Mouse (Mus musculus) gastrocnemius, postnatal 25 days (tissue): ENCODE results near the gene Sncb. TPM values are rescaled to one million over a fixed set of nuclear protein-coding genes. Genes with fewer than 3 reads are reported as not detected.

Experiments
- DNase-seq: peaks from one replicate; pipeline ENCODE4 v3.0.0; 2022
- total RNA-seq, 2 experiments: library from RNA; stranded (reverse); gene quantifications; 1 replicate in 1 of 2; 2 replicates in 1 of 2; pipeline ENCODE4 v1.2.3; 2021

The Sncb gene
- total RNA-seq, 2 experiments from 2014 or later, result not detected

DNA sequence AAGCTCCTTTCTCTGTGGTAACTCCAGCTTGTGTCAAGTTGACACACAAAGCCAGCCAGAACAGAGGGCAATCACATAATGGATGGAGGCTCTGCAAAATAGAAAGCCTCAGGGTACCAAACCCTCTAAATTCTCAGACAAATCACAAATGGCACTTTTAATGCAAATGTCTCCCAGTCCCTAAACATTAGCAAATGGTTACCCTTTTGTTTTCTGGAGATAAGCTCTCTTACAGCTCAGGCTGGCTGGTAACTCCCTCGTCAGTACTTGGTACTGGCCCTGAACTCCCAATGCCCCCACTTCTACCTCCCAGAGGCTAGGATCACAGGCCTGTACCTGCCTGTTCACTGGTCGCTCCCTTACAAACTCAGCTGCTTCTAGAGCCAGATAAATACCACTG is 16.8 kb upstream of the Sncb start:
- no peak for DNase-seq

DNA sequence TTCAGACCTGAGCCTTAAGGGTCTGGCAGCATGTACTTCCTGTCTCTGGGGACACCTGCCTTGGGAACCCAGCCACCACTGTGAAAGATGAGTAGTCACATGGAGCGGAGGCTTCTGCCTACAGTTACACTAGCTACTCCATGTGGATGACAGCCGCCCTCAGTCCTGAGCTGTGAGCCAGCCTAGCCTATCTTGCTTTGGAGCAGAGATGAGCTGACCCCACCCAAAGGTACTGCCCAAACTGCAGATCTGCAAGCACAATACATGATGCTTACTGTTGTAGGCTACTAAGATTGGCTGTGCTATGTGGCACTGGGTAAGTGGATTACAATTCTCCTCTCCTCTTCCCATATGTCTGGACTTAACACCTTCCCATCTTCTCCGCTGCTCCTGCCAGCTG is 14.7 kb upstream of the Sncb start:
- DNase-seq, result no peak

DNA sequence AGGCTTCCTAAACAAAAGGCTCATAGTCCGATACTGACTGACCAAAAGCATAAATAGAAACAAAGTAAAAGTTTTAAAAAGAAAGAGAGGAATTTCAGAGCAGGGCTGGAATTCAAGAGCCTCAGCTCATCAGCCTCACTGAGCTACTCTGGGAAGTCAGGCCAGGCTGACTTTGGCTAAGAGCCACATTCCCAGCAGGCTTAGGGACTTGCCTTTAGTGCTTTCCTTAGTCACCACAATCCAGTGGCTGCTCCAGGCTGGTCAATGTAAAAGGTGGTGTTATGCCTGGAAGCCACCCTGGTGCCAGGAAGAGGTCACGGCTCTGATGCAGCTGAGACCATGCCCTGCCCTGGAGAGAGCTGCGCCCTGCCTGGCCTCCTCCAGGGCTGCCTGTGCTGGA is 14.2 kb upstream of the Sncb start:
- no peak for DNase-seq

DNA sequence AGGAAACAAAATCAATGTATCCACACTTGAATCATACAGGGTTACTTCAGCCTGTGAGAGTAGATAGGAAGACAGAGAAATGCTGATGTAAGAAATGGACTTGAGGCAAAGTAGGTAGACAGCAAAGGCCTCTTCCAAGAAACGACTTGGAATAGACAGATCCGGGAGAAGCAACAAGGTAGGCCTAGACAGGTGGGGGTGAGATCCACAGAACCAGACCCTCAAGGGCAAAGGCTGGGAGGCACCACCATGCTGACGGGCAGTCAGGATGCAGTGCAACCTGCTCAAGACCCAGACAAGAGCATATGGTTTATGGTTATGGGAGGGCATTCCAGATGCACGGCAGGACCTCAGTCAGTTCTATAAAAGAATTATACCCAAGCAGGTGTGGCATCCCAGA is 617 bp upstream of the Sncb start:
- no peak for DNase-seq

DNA sequence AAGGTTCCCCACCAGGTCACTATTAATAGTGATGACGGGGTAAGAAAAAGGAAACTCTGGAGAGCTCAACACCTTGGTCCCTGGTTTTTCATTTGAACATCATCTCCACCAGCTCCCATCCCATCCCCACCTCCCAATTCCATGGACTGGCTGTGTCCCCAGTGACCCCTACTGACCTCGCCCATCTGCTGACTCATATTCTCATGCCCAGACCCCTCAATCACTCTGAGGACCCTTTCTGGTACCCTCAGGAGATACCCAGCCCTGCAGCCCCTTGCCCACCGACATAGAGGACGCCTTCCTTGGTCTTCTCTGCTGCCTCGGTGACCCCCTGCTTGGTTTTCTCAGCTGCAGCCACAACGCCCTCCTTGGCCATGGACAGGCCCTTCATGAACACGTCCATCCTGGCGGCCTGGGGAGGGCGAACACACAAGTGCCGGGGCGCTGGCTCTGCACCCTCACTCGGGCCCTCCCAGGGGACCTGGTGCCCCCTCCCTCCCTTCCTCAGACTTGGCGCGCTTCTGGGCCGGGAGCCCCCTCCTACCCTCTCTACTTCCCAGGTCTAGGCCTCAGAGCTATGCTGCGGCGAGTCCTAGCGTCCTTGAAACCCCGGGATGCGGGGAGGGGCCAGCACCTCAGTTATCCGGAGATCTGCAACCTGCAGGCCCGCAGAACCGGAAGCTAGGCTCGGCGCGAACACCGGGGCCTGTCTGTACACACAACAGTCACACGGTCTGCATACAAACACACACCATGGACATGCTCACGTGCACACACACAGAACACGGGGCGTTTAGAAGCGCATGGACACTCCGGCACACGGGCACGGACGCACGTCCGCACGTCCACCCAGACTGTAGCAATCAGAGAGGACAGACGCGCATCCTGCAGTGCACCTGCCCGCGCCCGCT is 859 bp downstream of the Sncb start:
- DNase-seq, result no peak

DNA sequence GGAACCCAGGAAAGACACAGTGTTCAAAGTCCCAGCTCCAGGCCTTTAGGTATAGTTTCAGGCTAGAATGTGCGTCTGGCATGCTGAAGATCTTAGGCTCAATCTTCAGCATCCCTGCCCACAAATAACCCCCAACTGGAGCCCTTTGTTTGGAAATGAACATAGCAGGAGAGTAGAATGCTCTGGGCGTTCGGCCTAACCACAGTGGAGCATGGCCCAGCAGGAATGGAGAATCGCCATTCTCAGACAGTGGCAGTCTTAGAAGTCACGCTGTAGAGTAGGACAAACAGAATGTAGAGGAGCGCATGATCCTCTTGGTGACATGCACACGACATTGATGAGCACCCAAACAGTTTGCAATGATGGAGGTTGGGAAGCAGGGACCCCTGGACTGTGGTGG is 5.5 kb downstream of the Sncb start:
- no peak for DNase-seq

DNA sequence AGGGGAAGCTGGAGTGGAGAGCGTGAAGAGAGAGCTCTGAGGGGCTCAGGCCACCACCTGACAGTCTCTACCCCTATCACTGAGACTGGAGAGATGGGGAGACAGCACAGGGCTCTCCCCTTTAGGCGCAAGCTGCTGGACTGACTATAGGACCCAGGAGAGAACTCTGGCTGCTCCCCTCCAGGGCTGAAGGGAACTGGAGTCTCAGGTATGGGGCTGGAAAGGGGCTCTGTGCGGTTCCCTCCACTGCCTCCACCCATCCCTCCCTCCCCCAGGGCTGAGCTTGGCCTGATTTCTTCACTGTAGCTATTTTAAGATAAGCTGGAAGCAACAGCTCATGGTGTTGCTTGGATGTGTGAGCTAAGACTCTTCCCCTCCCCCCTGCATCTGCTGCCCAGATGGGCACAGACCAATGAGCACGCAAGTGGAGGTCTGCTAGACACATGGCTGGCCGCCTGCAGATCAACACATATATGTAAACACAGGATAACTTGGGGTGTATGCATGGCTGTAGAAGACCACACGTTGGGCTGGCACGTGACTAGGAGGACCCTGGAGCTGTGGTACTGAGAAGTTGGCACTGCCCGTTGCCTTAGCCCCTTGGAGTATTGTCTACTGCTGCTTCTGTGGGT is 6.1 kb downstream of the Sncb start:
- peak; percentile 24 for DNase-seq

DNA sequence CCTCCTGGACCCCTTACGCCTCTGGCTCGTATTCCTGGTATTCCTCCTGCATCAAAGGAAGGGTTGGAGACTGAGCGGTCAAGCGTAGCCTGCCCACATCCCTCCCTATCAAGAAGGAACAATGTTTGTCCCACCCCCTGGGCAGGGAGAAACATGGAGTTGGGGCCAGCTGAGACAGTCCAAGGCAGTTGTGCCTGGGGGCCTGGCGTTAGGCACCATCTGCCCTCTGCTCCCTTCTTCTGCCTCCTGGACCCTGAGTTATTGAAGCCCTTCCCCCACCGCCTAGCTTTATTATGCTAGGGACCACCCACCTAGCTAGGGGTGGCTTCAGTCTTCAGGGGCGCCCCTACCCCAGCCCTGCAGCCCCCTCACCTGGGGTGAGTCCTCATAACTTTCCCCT is 6.9 kb downstream of the Sncb start:
- no peak for DNase-seq

DNA sequence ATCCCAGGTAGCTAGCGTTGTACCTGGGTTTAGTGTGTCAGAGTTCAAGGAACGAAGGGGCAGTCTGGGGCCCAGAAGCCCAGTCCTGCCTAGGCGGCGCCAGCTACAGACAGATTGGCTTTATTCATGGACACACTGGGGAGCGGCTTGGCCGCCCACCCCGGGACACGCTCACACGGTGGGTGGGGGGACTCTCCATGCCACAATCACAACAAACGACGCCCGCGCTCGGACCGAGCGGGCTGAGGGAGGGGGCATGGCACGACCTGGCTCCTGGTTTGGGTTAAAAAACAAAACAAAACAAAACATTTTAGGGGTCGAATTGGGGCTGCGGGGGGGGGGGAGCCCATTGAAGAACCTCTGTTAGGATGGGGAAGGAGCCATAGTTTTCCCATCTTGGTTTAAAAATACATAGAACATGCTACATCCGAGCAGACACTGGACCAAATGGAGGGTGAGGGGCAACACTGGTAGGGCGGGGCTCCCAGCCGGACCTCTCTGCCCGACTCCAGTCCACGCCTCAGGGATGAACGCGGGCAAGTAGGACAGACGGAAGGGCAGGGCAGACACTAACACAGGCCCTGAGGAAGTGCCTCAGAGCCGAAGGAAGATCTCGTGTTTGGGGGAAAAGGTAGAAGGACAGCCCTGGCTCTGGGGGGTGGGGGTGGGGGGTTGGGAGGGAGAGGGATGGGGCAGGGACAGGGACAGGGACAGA is 7.5 kb downstream of the Sncb start:
- no peak for DNase-seq

DNA sequence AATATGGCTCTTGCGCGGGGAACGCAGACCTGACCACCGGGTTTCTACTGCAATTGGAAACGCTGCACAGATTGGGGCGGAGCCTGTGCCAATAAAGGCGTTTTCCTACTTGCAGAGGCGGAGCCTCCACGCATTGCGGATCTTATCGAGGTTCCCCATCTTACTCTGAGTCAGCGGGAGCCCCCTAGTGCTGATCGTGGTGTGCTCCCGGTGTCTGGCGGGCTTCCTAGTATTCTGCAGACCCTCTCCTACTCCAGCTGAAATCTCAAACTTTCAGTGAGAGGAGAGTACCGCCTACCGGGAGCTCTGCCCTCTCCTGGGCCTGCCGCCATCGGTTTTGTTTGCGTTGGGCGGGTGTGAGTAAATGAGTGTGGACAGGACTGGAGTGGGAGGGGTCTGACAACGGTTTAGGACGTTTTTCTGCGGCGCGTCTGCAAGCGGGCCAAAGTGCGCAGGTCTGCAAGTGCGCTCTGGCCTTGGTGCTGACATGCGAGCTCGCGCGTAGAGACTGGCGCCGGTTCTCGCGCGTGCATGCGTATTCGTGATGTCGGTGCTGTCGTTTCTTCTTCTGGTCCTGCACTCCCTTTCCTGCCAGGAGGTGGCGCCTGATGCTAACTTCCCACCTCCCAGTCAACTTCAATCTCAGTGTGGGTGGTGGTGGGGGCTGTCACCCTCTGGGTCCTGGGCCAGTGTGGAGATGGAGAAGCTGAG is 8.2 kb downstream of the Sncb start:
- DNase-seq, result peak; percentile 68

DNA sequence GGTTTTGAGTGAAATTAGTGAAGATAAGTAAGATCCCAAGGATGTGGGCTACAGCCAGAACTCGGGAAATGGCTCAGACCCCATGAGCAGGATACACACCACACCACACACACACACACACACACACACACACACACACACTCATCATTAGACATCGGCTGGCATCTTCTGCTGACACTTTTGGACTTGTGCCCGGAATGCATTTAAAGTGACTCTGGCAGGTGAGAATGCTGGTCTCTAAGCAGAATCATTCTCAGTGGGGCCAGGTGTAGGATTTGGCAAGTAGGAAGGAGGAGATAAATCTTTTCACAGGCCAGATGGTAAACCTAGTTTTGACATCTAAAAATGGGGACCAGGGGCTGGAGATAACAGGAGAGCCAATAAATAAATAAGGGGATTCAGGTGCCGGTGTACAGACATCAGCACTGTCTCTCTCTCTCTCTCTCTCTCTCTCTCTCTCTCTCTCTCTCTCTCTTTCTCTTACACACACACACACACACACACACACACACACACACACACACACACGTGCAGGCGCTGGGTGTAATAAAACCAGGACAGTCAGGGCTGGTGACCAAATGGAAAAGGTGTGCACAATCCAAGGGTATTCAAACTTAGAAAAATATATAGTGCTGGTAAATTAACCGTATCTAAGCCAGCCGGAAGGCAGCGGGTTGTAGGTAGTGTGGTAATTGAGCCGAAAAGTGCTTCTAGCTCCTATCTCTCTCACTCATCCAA is 9.1 kb downstream of the Sncb start:
- no peak for DNase-seq

DNA sequence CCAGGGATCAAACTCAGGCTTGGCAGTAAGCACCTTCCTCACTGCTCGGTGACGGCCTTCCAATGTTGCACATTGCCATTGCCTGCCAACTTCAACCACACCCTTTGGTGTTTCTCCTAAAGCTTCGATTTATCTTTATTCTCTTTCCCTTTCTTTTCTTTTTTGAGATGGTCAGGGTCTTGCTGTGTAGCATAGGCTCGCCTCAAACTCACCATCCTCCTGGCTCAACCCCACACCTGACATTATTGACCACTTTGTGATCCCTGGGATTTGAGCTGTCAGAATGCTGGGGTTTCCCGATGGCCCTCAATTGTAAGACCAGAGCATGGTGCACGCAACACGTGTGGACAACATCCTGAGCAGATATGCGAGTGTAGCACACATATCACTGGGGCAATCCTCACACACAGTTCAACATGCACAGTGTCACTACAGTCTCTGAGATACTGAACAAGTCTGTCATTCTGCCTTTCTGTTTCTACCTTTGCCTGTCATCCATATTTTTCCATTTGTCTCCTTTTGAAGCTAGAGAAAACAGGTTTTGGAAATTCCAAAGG is 10.2 kb downstream of the Sncb start:
- DNase-seq, result no peak

DNA sequence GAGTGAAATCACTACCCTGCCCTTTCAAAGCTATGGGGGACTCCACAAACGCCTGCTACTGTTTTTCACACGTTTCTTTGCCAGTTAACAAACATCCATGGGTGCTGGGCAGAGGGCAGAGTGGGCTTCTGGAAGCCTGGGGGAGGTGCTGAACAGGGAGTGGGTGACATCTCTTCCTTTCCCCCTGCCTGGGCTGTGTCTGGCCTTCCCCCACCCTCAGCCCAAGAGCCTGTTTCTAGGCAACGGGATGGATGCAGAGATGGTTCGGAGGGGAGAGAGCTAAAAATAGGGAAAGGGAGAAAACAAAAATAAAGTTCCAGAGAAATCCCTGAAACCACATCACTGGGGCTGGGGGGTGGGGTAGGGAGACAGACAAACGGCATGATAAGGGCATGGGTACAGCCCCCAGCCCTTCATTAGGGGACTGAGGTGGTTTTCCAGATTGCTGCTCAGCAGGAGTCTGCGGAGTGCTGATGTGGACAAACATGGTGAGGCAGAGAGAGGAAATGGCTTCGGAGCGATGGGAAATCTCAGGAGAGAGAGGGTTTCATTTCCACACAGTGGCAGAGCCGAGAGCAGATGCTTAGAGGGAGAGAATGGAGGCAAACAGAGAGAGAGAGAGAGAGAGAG is 11.1 kb downstream of the Sncb start:
- DNase-seq, result no peak

DNA sequence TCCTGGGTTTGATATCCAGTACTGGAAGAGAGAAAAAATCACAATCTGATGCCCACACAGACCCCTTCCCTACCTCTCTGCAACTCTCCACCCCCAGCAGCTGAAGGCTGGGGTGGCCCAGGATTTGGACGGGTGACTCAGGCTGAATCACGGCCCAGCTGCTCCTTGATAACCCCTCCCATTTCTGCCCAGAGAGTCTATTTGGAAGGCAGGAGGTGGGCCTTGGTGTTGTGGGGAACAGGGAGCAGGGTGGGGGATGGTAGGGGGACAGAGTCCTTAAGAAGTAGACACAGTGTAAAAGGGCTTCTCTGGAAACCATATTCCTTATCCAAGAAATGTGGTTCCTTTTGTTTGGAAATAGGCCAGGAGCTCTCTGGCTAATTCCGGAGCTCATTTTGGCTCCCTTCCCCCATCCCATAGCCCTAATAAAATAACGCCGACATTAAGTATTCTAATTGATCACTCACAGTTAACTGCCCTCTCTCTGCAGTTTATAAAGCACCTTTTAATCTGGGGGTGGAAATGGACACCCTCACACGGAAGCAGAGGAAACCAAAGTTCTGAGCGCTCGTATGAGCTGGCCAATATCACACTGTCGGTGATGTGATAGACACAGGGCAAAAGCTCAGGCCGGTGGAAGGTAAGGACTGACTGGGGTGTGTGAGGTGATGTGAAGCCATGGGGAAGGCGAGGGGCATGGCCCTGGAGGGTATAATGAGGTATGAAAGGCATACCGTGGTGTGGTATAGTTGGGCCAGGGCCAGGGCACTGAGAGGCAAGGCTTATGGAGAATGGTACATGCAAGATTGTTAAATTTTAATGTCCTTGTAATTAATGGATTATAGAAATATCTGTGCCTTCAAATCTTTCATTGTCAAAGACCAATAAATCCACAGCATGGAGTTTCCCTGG is 12.0 kb downstream of the Sncb start:
- no peak for DNase-seq

DNA sequence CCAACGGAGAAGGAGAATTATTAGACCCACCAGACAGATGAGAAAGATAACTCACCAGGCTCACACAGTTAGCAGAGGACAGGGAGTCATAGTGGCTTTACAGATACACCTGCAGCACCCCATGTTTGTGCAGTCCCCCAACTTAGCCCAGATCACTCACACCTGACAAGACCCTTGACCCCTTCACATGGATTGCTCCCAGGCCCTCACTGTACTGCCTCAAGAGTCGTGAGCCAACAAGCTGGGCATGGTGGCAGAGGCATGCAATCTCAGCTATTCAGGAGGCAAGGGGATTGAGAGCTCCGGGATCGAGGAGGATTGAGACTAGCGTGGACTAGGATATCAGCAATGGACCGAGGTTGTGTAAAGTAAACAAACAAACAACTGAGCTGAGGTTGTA is 12.7 kb downstream of the Sncb start:
- no peak for DNase-seq

DNA sequence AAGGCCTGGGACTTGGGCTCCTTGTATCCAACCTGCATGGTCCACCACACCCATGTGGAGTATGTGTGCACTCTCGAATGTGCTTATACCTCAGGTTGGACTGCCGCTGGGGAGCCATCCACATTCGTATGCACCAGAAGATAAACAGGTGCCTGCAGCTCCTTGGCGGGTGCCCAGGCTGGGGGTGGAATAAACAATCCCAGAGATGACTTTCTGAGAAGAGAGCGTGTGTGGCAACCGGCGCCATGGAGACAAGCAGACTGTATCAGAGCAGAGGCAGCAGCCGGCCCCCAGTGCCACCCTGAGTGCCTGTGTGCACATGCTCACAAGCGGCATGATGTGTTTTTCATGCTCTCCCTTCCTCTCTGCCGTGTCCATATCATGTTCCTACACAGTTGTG is 13.7 kb downstream of the Sncb start:
- no peak for DNase-seq

DNA sequence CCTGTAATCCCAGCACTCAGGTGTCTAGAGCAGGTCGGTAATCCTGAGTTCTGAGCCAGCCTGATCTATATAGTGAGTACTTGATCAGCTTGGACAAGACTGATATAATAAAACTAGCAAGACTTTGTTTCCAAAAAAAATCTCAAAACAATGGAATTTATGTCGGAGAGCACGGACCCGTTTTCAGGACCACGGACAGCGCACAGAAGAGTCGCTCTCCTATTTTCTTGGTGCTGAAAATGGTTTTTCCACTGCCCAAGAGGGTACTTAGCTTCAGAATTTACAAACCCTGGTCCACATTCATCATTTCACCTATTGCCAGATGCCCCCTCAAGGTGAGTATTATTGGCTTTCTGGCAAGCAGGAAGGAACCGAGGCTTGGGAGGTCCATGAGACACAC is 15.7 kb downstream of the Sncb start:
- DNase-seq, result no peak

DNA sequence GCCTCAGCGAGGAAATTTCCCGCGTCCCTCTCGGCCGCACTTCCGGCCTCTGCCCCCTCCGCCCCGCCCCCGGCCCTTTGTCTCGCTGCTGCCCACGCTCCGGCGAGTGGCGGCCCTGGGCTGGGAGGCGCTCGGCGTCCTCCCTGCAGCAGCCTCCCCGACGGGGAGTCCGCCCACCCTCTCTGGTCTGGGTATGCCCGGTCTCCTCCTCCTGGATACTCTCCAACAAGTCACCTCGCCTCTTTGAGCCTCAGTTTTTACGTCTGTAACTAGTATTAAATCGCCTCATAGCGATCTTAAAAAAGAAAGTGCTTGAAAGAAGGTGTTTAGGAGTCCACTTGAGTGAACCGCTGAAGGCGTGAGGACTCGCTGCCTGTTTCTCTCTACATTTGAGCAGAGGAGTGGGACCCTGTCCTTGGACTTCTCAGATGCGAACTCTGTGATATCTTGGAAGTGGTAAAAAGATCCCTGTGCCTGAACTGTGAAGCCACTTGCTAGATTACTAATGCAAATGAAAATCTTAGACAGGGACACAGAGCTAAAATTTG is 16.5 kb downstream of the Sncb start, which contains the start of gene Gprin1:
TSS of gene Gprin1 (minus strand) at position 11 of the 548 bp plus-strand sequence.
- DNase-seq, result no peak

DNA sequence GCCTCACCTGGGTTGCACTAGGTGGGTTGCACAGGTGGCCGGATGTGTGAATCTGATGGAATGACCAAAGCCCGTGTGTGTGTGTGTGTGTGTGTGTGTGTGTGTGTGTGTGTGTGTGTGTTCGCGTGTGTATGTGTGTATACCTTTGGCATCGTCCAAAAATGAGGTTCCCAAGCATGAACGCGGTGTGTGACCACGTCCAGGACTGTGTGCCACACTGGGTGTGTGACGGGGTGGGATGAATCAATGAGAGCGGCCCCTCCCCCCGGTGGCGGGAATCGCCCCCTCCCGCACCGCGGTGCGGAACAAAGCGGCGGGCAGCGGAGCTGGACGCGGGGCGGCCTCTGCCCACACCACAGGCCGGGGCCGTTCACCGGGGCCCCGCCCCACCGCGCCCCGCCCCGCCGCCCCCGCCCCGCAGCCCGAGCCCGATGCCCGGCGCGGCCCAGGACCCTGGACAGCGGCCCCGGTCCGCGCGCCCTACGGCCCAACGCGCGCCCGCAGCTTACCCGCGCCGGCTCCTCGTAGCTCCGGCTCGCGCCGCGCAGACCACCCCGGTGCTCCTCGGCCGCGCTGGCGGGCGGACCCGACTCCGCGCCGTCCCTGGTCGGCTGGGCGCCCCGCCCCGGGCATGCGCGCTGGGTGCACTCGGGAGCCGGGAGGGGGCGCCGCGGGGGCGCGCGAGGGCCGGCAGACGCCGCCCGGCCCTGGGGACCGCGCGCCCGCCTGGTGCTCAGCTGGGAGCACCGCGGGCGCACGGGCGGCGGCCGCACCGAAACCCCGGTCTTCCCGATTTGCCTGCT is 17.1 kb downstream of the Sncb start:
- DNase-seq, result no peak
